Comparison of ENCODE assay signal across 7 mouse cellular contexts in the genomic region with DNA sequence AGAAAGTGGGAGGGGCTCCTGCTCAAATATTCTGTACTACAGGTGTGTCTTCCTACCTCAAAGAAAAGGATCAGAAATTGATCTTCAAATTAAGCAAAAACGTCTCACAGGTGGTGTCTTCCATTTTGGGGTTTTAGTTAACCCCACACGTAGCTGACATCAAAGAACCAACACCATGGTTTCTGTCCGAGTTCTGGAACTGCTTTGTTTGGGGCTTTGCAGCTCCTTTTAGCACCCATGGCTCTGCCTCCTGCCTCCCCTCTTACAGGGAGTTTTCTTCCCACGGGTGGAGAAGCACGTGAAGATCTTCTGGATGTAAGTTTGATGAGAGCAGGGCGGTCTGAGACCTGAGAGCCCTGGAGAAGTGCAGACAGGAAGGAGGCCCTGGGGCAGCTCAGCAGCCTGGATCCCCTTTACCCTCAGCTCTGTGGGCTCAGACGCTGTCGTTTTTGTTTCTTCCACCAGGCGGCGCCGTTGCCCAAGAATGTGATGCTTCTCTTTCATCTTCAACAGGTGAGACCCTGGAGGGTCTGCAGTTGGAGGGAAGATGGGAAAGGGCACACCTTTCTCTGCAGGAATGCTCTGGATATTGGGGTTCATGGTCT. TPM values are rescaled to one million over a fixed set of nuclear protein-coding genes. Genes with fewer than 3 reads are reported as not detected.
A peak's percentile ranks its signal among the peaks of the same experiment; 100 is the strongest.
DNase-seq lines count a peak whose midpoint lies in the region; ATAC-seq and TF ChIP-seq lines count a peak whose summit lies in the region.
"Not testable (repeated sequence)": the region's sequence is repeated elsewhere in the genome, so short reads cannot be mapped to it uniquely, and the experiment has no call there.

No protein-coding gene starts in this region.

- H3K4me1 ChIP-seq in ES-E14 (ENCODE audit: control insufficient read depth in 2 of 2, insufficient read depth in 2 of 2, low read length in 2 of 2, poor library complexity in 1 of 2); bone marrow macrophage, adult 2 months (ENCODE audit: control insufficient read depth, insufficient read depth, low read length); forebrain, embryonic 14.5 days (ENCODE audit: control insufficient read depth, insufficient read depth, low read length); intestine, embryonic 14.5 days (replicated peaks; ENCODE audit: control insufficient read depth, insufficient read depth, low read length); midbrain, postnatal 0 days (ENCODE audit: insufficient read depth, low read length); spleen, adult 2 months (ENCODE audit: control insufficient read depth, insufficient read depth, insufficient read length): not testable (repeated sequence)

- H3K4me3 ChIP-seq in ES-E14 (ENCODE audit: insufficient read depth in 1 of 2, low read depth in 1 of 2, low read length in 2 of 2, poor library complexity in 1 of 2, severe bottlenecking in 1 of 2); bone marrow macrophage, adult 2 months (ENCODE audit: insufficient read depth, low read length); forebrain, embryonic 14.5 days (ENCODE audit: low read depth, low read length); intestine, embryonic 14.5 days (ENCODE audit: low read depth, low read length); midbrain, postnatal 0 days (ENCODE audit: low read depth, low read length); spleen, adult 2 months (ENCODE audit: extremely low read depth, insufficient read depth, insufficient read length): not testable (repeated sequence)

- H3K27ac ChIP-seq in ES-E14 (ENCODE audit: insufficient read depth, low read depth, low read length, poor library complexity, severe bottlenecking); bone marrow macrophage, adult 2 months (ENCODE audit: insufficient read depth, low read depth, low read length); forebrain, embryonic 14.5 days (ENCODE audit: low read depth, low read length); intestine, embryonic 14.5 days (ENCODE audit: low read depth); midbrain, postnatal 0 days (ENCODE audit: low read depth, low read length); spleen, adult 2 months (ENCODE audit: insufficient read depth, low read length): not testable (repeated sequence)

- DNase-seq in ES-E14 (ENCODE audit: low read depth, low spot score), result peak; percentile 83
- peak; percentile 37 for DNase-seq in forebrain, embryonic 14.5 days (ENCODE audit: low spot score)
- DNase-seq in intestine, embryonic 14.5 days (ENCODE audit: low spot score), result peak; percentile 83
- DNase-seq in liver, result peak; percentile 49
- DNase-seq in midbrain, postnatal 0 days (ENCODE audit: low spot score), result peak; percentile 26
- peak in 1 of 2 experiments; percentile 36 for DNase-seq in spleen, adult 2 months (ENCODE audit: low read depth in 1 of 2, low spot score in 2 of 2)

- not testable (repeated sequence) for ATAC-seq in forebrain, embryonic 14.5 days; intestine, embryonic 14.5 days (replicated peaks; ENCODE audit: low FRiP score, low TSS enrichment, low read depth); midbrain, postnatal 0 days (ENCODE audit: low FRiP score)

- not testable (repeated sequence) for H3K9ac ChIP-seq in ES-E14 (ENCODE audit: insufficient read depth, low read depth, low read length, poor library complexity, severe bottlenecking); forebrain, embryonic 14.5 days (ENCODE audit: low read length); intestine, embryonic 14.5 days (ENCODE audit: low read length); midbrain, postnatal 0 days (replicated peaks; ENCODE audit: low read length, poor library complexity, severe bottlenecking)

- H3K9me3 ChIP-seq in ES-E14 (ENCODE audit: control insufficient read depth, insufficient read depth, low read depth, low read length); forebrain, embryonic 14.5 days (replicated peaks; ENCODE audit: control insufficient read depth, low read length); intestine, embryonic 14.5 days (ENCODE audit: control insufficient read depth, low read length); midbrain, postnatal 0 days (ENCODE audit: low read length): not testable (repeated sequence)

- H3K27me3 ChIP-seq in forebrain, embryonic 14.5 days (replicated peaks; ENCODE audit: control insufficient read depth, insufficient read depth, low read length); intestine, embryonic 14.5 days (replicated peaks; ENCODE audit: control insufficient read depth, insufficient read depth, low read length); midbrain, postnatal 0 days (ENCODE audit: insufficient read depth, low read length); spleen, adult 2 months (ENCODE audit: control insufficient read depth, insufficient read depth, low read length): not testable (repeated sequence)

- 16% methylated on average over 11 of the region's 11 CpGs for WGBS in forebrain, embryonic 14.5 days
- WGBS in intestine, embryonic 14.5 days, result 15% methylated on average over 11 of the region's 11 CpGs
- 15% methylated on average over 11 of the region's 11 CpGs for WGBS in midbrain, postnatal 0 days
- 10% methylated on average over 11 of the region's 11 CpGs for WGBS in spleen, adult 2 months

- in situ Hi-C loops in ES-E14 (cut with MboI; ENCODE audit: low sequenced_read_pairs in 2 of 2, unreplicated experiment in 2 of 2), result not testable (repeated sequence)

- TF ChIP-seq CTCF in bone marrow macrophage, adult 2 months (IDR thresholded peaks at IDR 0.05; ENCODE audit: low read depth, low read length), result peak; percentile 98
- peak; percentile 80 for TF ChIP-seq CTCF in midbrain, postnatal 0 days (IDR thresholded peaks at IDR 0.05)
- peak; percentile 40; the same call in 1 of the 2 replicates for TF ChIP-seq CTCF in spleen, adult 2 months (IDR thresholded peaks at IDR 0.05; ENCODE audit: extremely low read depth, insufficient read depth, insufficient read length, insufficient replicate concordance)

- H3K36me3 ChIP-seq in ES-E14 (ENCODE audit: control insufficient read depth, insufficient read depth, low read length, poor library complexity, severe bottlenecking); forebrain, embryonic 14.5 days (ENCODE audit: control insufficient read depth, insufficient read depth, low read length); intestine, embryonic 14.5 days (ENCODE audit: control insufficient read depth, insufficient read depth, low read length); midbrain, postnatal 0 days (ENCODE audit: insufficient read depth, low read length); spleen, adult 2 months (ENCODE audit: control insufficient read depth, insufficient read depth, low read length): not testable (repeated sequence)

- not testable (repeated sequence) for TF ChIP-seq POLR2A in bone marrow macrophage, adult 2 months (IDR thresholded peaks at IDR 0.05; ENCODE audit: borderline replicate concordance, low read depth, low read length); spleen, adult 2 months (IDR thresholded peaks at IDR 0.05; ENCODE audit: low read depth, low read length)

- not testable (repeated sequence) for H3K4me2 ChIP-seq in forebrain, embryonic 14.5 days (ENCODE audit: low read length); intestine, embryonic 14.5 days (ENCODE audit: low read length); midbrain, postnatal 0 days (ENCODE audit: low read depth, low read length, poor library complexity, severe bottlenecking)

RNA-seq across cellular contexts. Expression of a gene that starts 4.3 kb away (rescaled TPM):
- 0.94 and 2.3 TPM in 2 replicates for total RNA-seq in ES-E14 (2012; rRNA removed)
- 3.0 and 3.4 TPM in 2 replicates for polyA plus RNA-seq in bone marrow macrophage, adult 2 months (2012; ENCODE audit: insufficient read depth, insufficient read length, missing spikeins)
- 0.28 and 0.38 TPM in 2 replicates for polyA plus RNA-seq in forebrain, embryonic 14.5 days (2014; fragmentation: Nextera tagmentation; extraction: Ambion mirVana)
- polyA plus RNA-seq in intestine, embryonic 14.5 days (2014; fragmentation: Nextera tagmentation; extraction: Ambion mirVana), result 2.0 and 2.1 TPM in 2 replicates
- total RNA-seq in midbrain, postnatal 0 days (2014; rRNA removed), result 0.11 and 0.52 TPM in 2 replicates
- polyA plus RNA-seq in midbrain, postnatal 0 days (2015; fragmentation: Nextera tagmentation; extraction: Ambion mirVana), result 1.8 TPM in 2 replicates
- 239 and 253 TPM in 2 replicates for polyA plus RNA-seq in spleen, adult 2 months (2012; rRNA removed)

RNA-seq across cellular contexts. Expression of a gene that starts 18.6 kb away (rescaled TPM):
- 2.1 and 4.8 TPM in 2 replicates for total RNA-seq in ES-E14 (2012; rRNA removed)
- 15.8 and 18.3 TPM in 2 replicates for polyA plus RNA-seq in bone marrow macrophage, adult 2 months (2012; ENCODE audit: insufficient read depth, insufficient read length, missing spikeins)
- polyA plus RNA-seq in forebrain, embryonic 14.5 days (2014; fragmentation: Nextera tagmentation; extraction: Ambion mirVana), result 1.5 and 2.0 TPM in 2 replicates
- 8.1 and 9.0 TPM in 2 replicates for polyA plus RNA-seq in intestine, embryonic 14.5 days (2014; fragmentation: Nextera tagmentation; extraction: Ambion mirVana)
- total RNA-seq in midbrain, postnatal 0 days (2014; rRNA removed), result 1.6 and 3.3 TPM in 2 replicates
- 3.5 and 4.2 TPM in 2 replicates for polyA plus RNA-seq in midbrain, postnatal 0 days (2015; fragmentation: Nextera tagmentation; extraction: Ambion mirVana)
- polyA plus RNA-seq in spleen, adult 2 months (2012; rRNA removed), result 667 and 745 TPM in 2 replicates

RNA-seq across cellular contexts. Expression of a gene that starts 40.9 kb away (rescaled TPM):
- 9.1 and 19.9 TPM in 2 replicates for total RNA-seq in ES-E14 (2012; rRNA removed)
- polyA plus RNA-seq in bone marrow macrophage, adult 2 months (2012; ENCODE audit: insufficient read depth, insufficient read length, missing spikeins), result 87.8 and 102 TPM in 2 replicates
- polyA plus RNA-seq in forebrain, embryonic 14.5 days (2014; fragmentation: Nextera tagmentation; extraction: Ambion mirVana), result 0.54 and 0.60 TPM in 2 replicates
- 2.5 and 4.4 TPM in 2 replicates for polyA plus RNA-seq in intestine, embryonic 14.5 days (2014; fragmentation: Nextera tagmentation; extraction: Ambion mirVana)
- total RNA-seq in midbrain, postnatal 0 days (2014; rRNA removed), result 1.4 and 4.0 TPM in 2 replicates
- polyA plus RNA-seq in midbrain, postnatal 0 days (2015; fragmentation: Nextera tagmentation; extraction: Ambion mirVana), result 0.79 and 1.0 TPM in 2 replicates
- 249 and 304 TPM in 2 replicates for polyA plus RNA-seq in spleen, adult 2 months (2012; rRNA removed)

RNA-seq across cellular contexts. Expression of a gene that starts 49.6 kb away (rescaled TPM):
- total RNA-seq in ES-E14 (2012; rRNA removed), result 2.1 and 3.1 TPM in 2 replicates
- 5.8 TPM in 2 replicates for polyA plus RNA-seq in bone marrow macrophage, adult 2 months (2012; ENCODE audit: insufficient read depth, insufficient read length, missing spikeins)
- polyA plus RNA-seq in forebrain, embryonic 14.5 days (2014; fragmentation: Nextera tagmentation; extraction: Ambion mirVana), result 0.23 TPM in 1 of 2 replicates, not detected in the other
- polyA plus RNA-seq in intestine, embryonic 14.5 days (2014; fragmentation: Nextera tagmentation; extraction: Ambion mirVana), result 6.3 and 10.0 TPM in 2 replicates
- total RNA-seq in midbrain, postnatal 0 days (2014; rRNA removed), result 0.42 TPM in 1 of 2 replicates, not detected in the other
- polyA plus RNA-seq in midbrain, postnatal 0 days (2015; fragmentation: Nextera tagmentation; extraction: Ambion mirVana), result 0.47 and 0.62 TPM in 2 replicates
- 7.7 and 11.0 TPM in 2 replicates for polyA plus RNA-seq in spleen, adult 2 months (2012; rRNA removed)

Comparison
In these comparisons a context has a peak if more than half of its experiments do, and no peak if none do; other contexts are left out.
1. CTCF ChIP-seq: peak in every context shown above with its lines; median percentile 98 in bone marrow macrophage, adult 2 months; 80 in midbrain, postnatal 0 days; 40 in spleen, adult 2 months.
2. RNA of a gene that starts 4.3 kb away (polyA plus RNA-seq): 239 to 253 TPM in spleen, adult 2 months; 3.0 to 3.4 TPM in bone marrow macrophage, adult 2 months, 2.0 to 2.1 TPM in intestine, embryonic 14.5 days, 1.8 TPM in midbrain, postnatal 0 days and 0.28 to 0.38 TPM in forebrain, embryonic 14.5 days; every median in the first group is over 10 times any median in the second.
3. RNA of a gene that starts 18.6 kb away (polyA plus RNA-seq): 667 to 745 TPM in spleen, adult 2 months; 15.8 to 18.3 TPM in bone marrow macrophage, adult 2 months, 8.1 to 9.0 TPM in intestine, embryonic 14.5 days, 3.5 to 4.2 TPM in midbrain, postnatal 0 days and 1.5 to 2.0 TPM in forebrain, embryonic 14.5 days; every median in the first group is over 10 times any median in the second.
4. RNA of a gene that starts 40.9 kb away (polyA plus RNA-seq): 249 to 304 TPM in spleen, adult 2 months and 87.8 to 102 TPM in bone marrow macrophage, adult 2 months; 2.5 to 4.4 TPM in intestine, embryonic 14.5 days, 0.79 to 1.0 TPM in midbrain, postnatal 0 days and 0.54 to 0.60 TPM in forebrain, embryonic 14.5 days; every median in the first group is over 10 times any median in the second.